Mouse (Mus musculus) thymus, adult 2 months (tissue): Measurements from ENCODE around the gene Lgmn. TPM values are rescaled to one million over a fixed set of nuclear protein-coding genes. Genes with fewer than 3 reads are reported as not detected.

Experiments
- DNase-seq: peaks from one replicate; pipeline ENCODE4 v3.0.0; 2021
- H3K27ac ChIP-seq: fragments of 200-500 bp; 2 replicates; pipeline ENCODE4 v1.5.1; 2012; ENCODE audit warnings: low read length, control low read depth; ENCODE audit not compliant: control insufficient read depth, insufficient read depth
- H3K27me3 ChIP-seq: fragments of 200-500 bp; 2 replicates; pipeline ENCODE4 v1.6.1; 2012; ENCODE audit warnings: mild to moderate bottlenecking, low read length, moderate library complexity, mixed read lengths; ENCODE audit not compliant: control insufficient read depth, insufficient read depth
- H3K36me3 ChIP-seq: fragments of 200-500 bp; 2 replicates; pipeline ENCODE4 v1.6.1; 2012; ENCODE audit warnings: mild to moderate bottlenecking, low read length, moderate library complexity; ENCODE audit not compliant: control insufficient read depth, insufficient read depth
- H3K4me1 ChIP-seq: fragments of 200-500 bp; replicated peaks from 2 replicates; pipeline ENCODE4 v1.6.1; 2012; ENCODE audit warnings: low read length; ENCODE audit not compliant: control insufficient read depth, insufficient read depth
- H3K4me3 ChIP-seq: fragments of 200-500 bp; 2 replicates; pipeline ENCODE4 v1.5.1; 2012; ENCODE audit warnings: mild to moderate bottlenecking, low read length, control low read depth, moderate library complexity; ENCODE audit not compliant: control insufficient read depth, insufficient read depth
- CTCF ChIP-seq: fragments of 200-500 bp; IDR thresholded peaks from 2 replicates; pipeline ENCODE4 v1.5.1; 2012; ENCODE audit warnings: mild to moderate bottlenecking, control low read depth, low read length, moderate library complexity, borderline replicate concordance; ENCODE audit not compliant: control insufficient read depth, poor library complexity, insufficient read depth; ENCODE audit errors: extremely low read depth
- POLR2A ChIP-seq: fragments of 200-500 bp; IDR thresholded peaks from 2 replicates; pipeline ENCODE4 v1.6.1; 2012; ENCODE audit warnings: mild to moderate bottlenecking, low read length, control low read depth, moderate library complexity; ENCODE audit not compliant: control insufficient read depth, poor library complexity, insufficient read depth; ENCODE audit errors: extremely low read depth
- WGBS: fragments of 180-500 bp; shearing (Covaris S2); methylation state at CpG from one replicate; pipeline ENCODE4 v1.1.7; 2018; 5-methylcytosine and 5-hydroxymethylcytosine counted together
- polyA plus RNA-seq: library from polyadenylated mRNA; depleted of rRNA; stranded (reverse); fragments of >200 nt; gene quantifications from 2 replicates; pipeline ENCODE4 v1.2.3, GENCODE M21; 2012

The Lgmn gene
- polyA plus RNA-seq, 1 experiment: 88.9 TPM

GRCm38 (mm10) chr12:102464650-102465049, 25.0 kb upstream of the Lgmn start:
- WGBS: 91% methylated on average over 4 of the region's 4 CpGs
- Histone ChIP-seq H3K27me3 (no peaks in the 10 kb centered on the region), H3K4me3 (no peak overlapping the region), H3K4me1 (no peaks in the 10 kb centered on the region), H3K36me3 (no peaks in the 10 kb centered on the region), H3K27ac (no peak overlapping the region)
- DNase-seq: no peak
- TF ChIP-seq CTCF (no peak), POLR2A (no peak)

GRCm38 (mm10) chr12:102461177-102461576, 21.6 kb upstream of the Lgmn start:
- Histone ChIP-seq H3K27me3 (no peaks in the 10 kb centered on the region), H3K4me3 (no peak overlapping the region), H3K4me1 (peaks cover 5% of the 10 kb centered on the region; the same call in 1 of the 2 replicates), H3K36me3 (no peaks in the 10 kb centered on the region), H3K27ac (no peak overlapping the region)
- TF ChIP-seq CTCF (no peak), POLR2A (no peak)
- WGBS: 24% methylated on average over 5 of the region's 5 CpGs
- no peak for DNase-seq

GRCm38 (mm10) chr12:102460014-102460413, 20.4 kb upstream of the Lgmn start:
- Histone ChIP-seq H3K27ac (no peak overlapping the region), H3K27me3 (no peaks in the 10 kb centered on the region), H3K4me1 (peaks cover 7% of the 10 kb centered on the region), H3K4me3 (no peak overlapping the region), H3K36me3 (no peaks in the 10 kb centered on the region)
- no peak for DNase-seq
- TF ChIP-seq CTCF: no peak
- WGBS: 90% methylated on average over 5 of the region's 5 CpGs

- H3K27me3 ChIP-seq: no peaks in the 10 kb centered on the region
- peaks cover 7% of the 10 kb centered on the region for H3K4me1 ChIP-seq
- H3K36me3 ChIP-seq: no peaks in the 10 kb centered on the region
- H3K27ac ChIP-seq: peak overlapping the region; percentile 81
- H3K4me3 ChIP-seq: no peak overlapping the region
- WGBS: 26% methylated on average over 7 of the region's 7 CpGs
- no peak for DNase-seq
- TF ChIP-seq POLR2A (no peak), CTCF (no peak)
Observed at GRCm38 (mm10) chr12:102456467-102457193, 17.0 kb upstream of the Lgmn start.

GRCm38 (mm10) chr12:102453581-102453980, 14.0 kb upstream of the Lgmn start:
- Histone ChIP-seq H3K27ac (no peak overlapping the region), H3K27me3 (no peaks in the 10 kb centered on the region), H3K4me3 (no peak overlapping the region), H3K36me3 (no peaks in the 10 kb centered on the region), H3K4me1 (peaks cover 17% of the 10 kb centered on the region)
- 61% methylated on average over 6 of the region's 6 CpGs for whole genome bisulfite sequencing
- TF ChIP-seq POLR2A: no peak
- no peak for TF ChIP-seq CTCF
- DNase-seq: no peak

GRCm38 (mm10) chr12:102451126-102451851, 11.7 kb upstream of the Lgmn start:
- Histone ChIP-seq H3K27ac (peak overlapping the region; percentile 71), H3K36me3 (no peaks in the 10 kb centered on the region), H3K4me3 (no peak overlapping the region), H3K4me1 (peaks cover 13% of the 10 kb centered on the region), H3K27me3 (no peaks in the 10 kb centered on the region)
- no peak for DNase-seq
- WGBS: 12% methylated on average over 8 of the region's 8 CpGs
- no peak for TF ChIP-seq POLR2A

- DNase-seq: no peak
- Histone ChIP-seq H3K4me1 (peaks cover 10% of the 10 kb centered on the region), H3K27me3 (no peaks in the 10 kb centered on the region), H3K4me3 (no peak overlapping the region), H3K27ac (peak overlapping the region; percentile 71), H3K36me3 (no peaks in the 10 kb centered on the region)
- WGBS: 80% methylated on average over 10 of the region's 10 CpGs
- TF ChIP-seq CTCF (no peak), POLR2A (no peak)
Observed at GRCm38 (mm10) chr12:102450437-102450836, 10.8 kb upstream of the Lgmn start.
